ENCODE assay signal across 7 mouse cellular contexts in the genomic region with DNA sequence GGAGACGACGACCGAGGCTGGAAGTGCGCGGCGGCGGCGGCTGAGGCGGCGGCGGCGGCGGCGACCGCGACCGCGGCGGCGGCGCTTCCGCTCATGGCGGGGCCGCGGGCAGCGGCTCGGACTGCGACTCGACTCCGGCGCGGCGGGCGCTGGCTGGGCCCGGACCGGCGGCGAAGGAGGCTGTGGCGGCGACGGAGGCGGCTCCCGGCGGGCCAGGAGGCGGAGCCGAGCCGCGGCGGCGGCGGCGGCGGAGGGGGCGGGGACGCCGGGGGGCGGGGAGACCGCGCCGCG. TPM values are rescaled to one million over a fixed set of nuclear protein-coding genes. Genes with fewer than 3 reads are reported as not detected.
DNase-seq lines count a peak whose midpoint lies in the region; ATAC-seq and TF ChIP-seq lines count a peak whose summit lies in the region.

A gene (minus strand): TSS at position 77 of the 291 bp plus-strand sequence.

- peaks cover 2% of the 10 kb centered on the region for H3K27me3 ChIP-seq in CH12.LX (replicated peaks)
- no peaks in the 10 kb centered on the region for H3K27me3 ChIP-seq in forebrain, embryonic 13.5 days
- H3K27me3 ChIP-seq in hindbrain, embryonic 11.5 days (ENCODE audit: control insufficient read depth, insufficient read depth, low read length), result no peaks in the 10 kb centered on the region
- H3K27me3 ChIP-seq in liver, embryonic 13.5 days, result peaks cover 14% of the 10 kb centered on the region

- TF ChIP-seq POLR2A in CH12.LX (IDR thresholded peaks at IDR 0.05; ENCODE audit: low read depth, low read length), result no peak

- no peak for TF ChIP-seq EP300 in CH12.LX (IDR thresholded peaks at IDR 0.05; ENCODE audit: low read length)

- peak within 1 kb of the TSS; percentile 85 for H3K4me2 ChIP-seq in CH12.LX (ENCODE audit: insufficient read depth, low read depth, poor library complexity, severe bottlenecking)
- peak within 1 kb of the TSS; percentile 89 for H3K4me2 ChIP-seq in forebrain, embryonic 13.5 days
- H3K4me2 ChIP-seq in hindbrain, embryonic 11.5 days (replicated peaks; ENCODE audit: low read depth, low read length), result peak within 1 kb of the TSS; percentile 79
- H3K4me2 ChIP-seq in liver, embryonic 13.5 days, result peak within 1 kb of the TSS; percentile 98

- H3K27ac ChIP-seq in CH12.LX (ENCODE audit: insufficient read depth, low read depth), result peak within 1 kb of the TSS; percentile 82
- H3K27ac ChIP-seq in ES-E14 (ENCODE audit: insufficient read depth, low read depth, low read length, poor library complexity, severe bottlenecking), result peak within 1 kb of the TSS; percentile 87
- H3K27ac ChIP-seq in forebrain, embryonic 13.5 days, result peak within 1 kb of the TSS; percentile 77
- H3K27ac ChIP-seq in hindbrain, embryonic 11.5 days (ENCODE audit: low read depth, low read length), result peak within 1 kb of the TSS; percentile 96
- H3K27ac ChIP-seq in liver, embryonic 13.5 days, result peak within 1 kb of the TSS; percentile 92

- no peaks in the 10 kb centered on the region for H3K79me2 ChIP-seq in CH12.LX (replicated peaks; ENCODE audit: control insufficient read depth, extremely low read depth, insufficient read depth, poor library complexity, severe bottlenecking)

- H3K4me3 ChIP-seq in CH12.LX (replicated peaks in 1 of 3; ENCODE audit: low read depth in 2 of 3, low read length in 2 of 3, poor library complexity in 1 of 3) (peak within 1 kb of the TSS; percentile 49 to 75 (median 67)), ES-E14 (ENCODE audit: insufficient read depth in 1 of 2, low read depth in 1 of 2, low read length in 2 of 2, poor library complexity in 1 of 2, severe bottlenecking in 1 of 2) (peak within 1 kb of the TSS; percentile 91 to 99)
- H3K4me3 ChIP-seq in forebrain, embryonic 13.5 days, result peak within 1 kb of the TSS; percentile 82
- H3K4me3 ChIP-seq in hindbrain, embryonic 11.5 days (ENCODE audit: low read depth, low read length), result peak within 1 kb of the TSS; percentile 83
- peak within 1 kb of the TSS; percentile 78 for H3K4me3 ChIP-seq in liver, embryonic 13.5 days (replicated peaks)

- no peaks in the 10 kb centered on the region for H3K36me3 ChIP-seq in CH12.LX (replicated peaks in 1 of 2; ENCODE audit: control insufficient read depth in 1 of 2, insufficient read depth in 1 of 2, low read length in 1 of 2)
- H3K36me3 ChIP-seq in ES-E14 (ENCODE audit: control insufficient read depth, insufficient read depth, low read length, poor library complexity, severe bottlenecking), result no peaks in the 10 kb centered on the region
- H3K36me3 ChIP-seq in forebrain, embryonic 13.5 days (ENCODE audit: poor library complexity, severe bottlenecking), result no peaks in the 10 kb centered on the region
- no peaks in the 10 kb centered on the region for H3K36me3 ChIP-seq in hindbrain, embryonic 11.5 days (ENCODE audit: control insufficient read depth, insufficient read depth, low read length)
- no peaks in the 10 kb centered on the region for H3K36me3 ChIP-seq in liver, embryonic 13.5 days

- TF ChIP-seq RAD21 in CH12.LX (IDR thresholded peaks at IDR 0.05; ENCODE audit: low read depth, low read length), result no peak

- H3K9ac ChIP-seq in CH12.LX (ENCODE audit: insufficient read depth, low read depth) (peak within 1 kb of the TSS; percentile 89), ES-E14 (ENCODE audit: insufficient read depth, low read depth, low read length, poor library complexity, severe bottlenecking) (peak within 1 kb of the TSS; percentile 89)
- peak within 1 kb of the TSS; percentile 84 for H3K9ac ChIP-seq in forebrain, embryonic 13.5 days
- peak within 1 kb of the TSS; percentile 91 for H3K9ac ChIP-seq in hindbrain, embryonic 11.5 days (ENCODE audit: low read depth, low read length)
- H3K9ac ChIP-seq in liver, embryonic 13.5 days, result peak within 1 kb of the TSS; percentile 83

- DNase-seq in CH12.LX (ENCODE audit: extremely low read depth) (no peak), ES-E14 (ENCODE audit: low read depth, low spot score) (no peak)
- DNase-seq in hindbrain, embryonic 11.5 days (ENCODE audit: low spot score), result no peak
- no peak for DNase-seq in liver, embryonic 13.5 days
- DNase-seq in yolk sac, embryonic 10.5 days (ENCODE audit: low spot score), result no peak
- DNase-seq in spleen, postnatal 10 days (ENCODE audit: low spot score in 2 of 2), result no peak

- in situ Hi-C loops in CH12.LX (cut with MboI; ENCODE audit: low pct_ligation_motif_present, low pct_unique_long_range_greater_than_20kb, low sequenced_read_pairs), result no loop called here
- in situ Hi-C loops in ES-E14 (cut with MboI; ENCODE audit: low sequenced_read_pairs in 2 of 2, unreplicated experiment in 2 of 2), result no loop called here

- WGBS in forebrain, embryonic 13.5 days, result 0% methylated on average over 17 of the region's 61 CpGs
- no CpG with 5 or more reads among the region's 61 CpGs for WGBS in hindbrain, embryonic 11.5 days
- 0% methylated on average over 5 of the region's 61 CpGs for WGBS in liver, embryonic 13.5 days (ENCODE audit: insufficient replicate concordance)

- H3K4me1 ChIP-seq in CH12.LX (ENCODE audit: control insufficient read depth in 1 of 2, insufficient read depth in 2 of 2), result peaks cover 10 to 21% of the 10 kb centered on the region in 2 experiments; a peak in 3 of 4 replicates
- peaks cover 13 to 14% of the 10 kb centered on the region in 2 experiments for H3K4me1 ChIP-seq in ES-E14 (ENCODE audit: control insufficient read depth in 2 of 2, insufficient read depth in 2 of 2, low read length in 2 of 2, poor library complexity in 1 of 2)
- peaks cover 29% of the 10 kb centered on the region for H3K4me1 ChIP-seq in forebrain, embryonic 13.5 days
- 0 out of 2 replicates have a peak, but pooled peaks cover under 1% of the 10 kb centered on the region for H3K4me1 ChIP-seq in hindbrain, embryonic 11.5 days (replicated peaks; ENCODE audit: control insufficient read depth, insufficient read depth, low read length)
- peaks cover 41% of the 10 kb centered on the region for H3K4me1 ChIP-seq in liver, embryonic 13.5 days (replicated peaks)

- TF ChIP-seq CTCF in CH12.LX (conservative IDR thresholded peaks at IDR 0.05 in 1 of 2, IDR thresholded peaks at IDR 0.05 in 1 of 2; ENCODE audit: low read depth in 2 of 2, low read length in 2 of 2), result no peak

- H3K9me3 ChIP-seq in CH12.LX (replicated peaks; ENCODE audit: low read length) (no peaks in the 10 kb centered on the region), ES-E14 (ENCODE audit: control insufficient read depth, insufficient read depth, low read depth, low read length) (no peaks in the 10 kb centered on the region)
- H3K9me3 ChIP-seq in forebrain, embryonic 13.5 days (replicated peaks), result no peaks in the 10 kb centered on the region
- no peaks in the 10 kb centered on the region for H3K9me3 ChIP-seq in hindbrain, embryonic 11.5 days (ENCODE audit: control insufficient read depth, low read length)
- no peaks in the 10 kb centered on the region for H3K9me3 ChIP-seq in liver, embryonic 13.5 days (replicated peaks)

- ATAC-seq in forebrain, embryonic 13.5 days, result no peak
- ATAC-seq in hindbrain, embryonic 11.5 days (ENCODE audit: low FRiP score), result no peak
- no peak for ATAC-seq in liver, embryonic 13.5 days (ENCODE audit: low read depth)

- dilution Hi-C loops in CH12.LX (cut with MboI; ENCODE audit: extremely low pct_ligation_motif_present, extremely low pct_unique_long_range_greater_than_20kb, low sequenced_read_pairs), result no loop called here

TF ChIP-seq in CH12.LX, 34 proteins besides CTCF, POLR2A, EP300 and RAD21:
- TF ChIP-seq ZC3H11A (IDR thresholded peaks at IDR 0.05; ENCODE audit: low read depth, low read length) (no peak), MYC (IDR thresholded peaks at IDR 0.05; ENCODE audit: low read depth, low read length) (no peak), MEF2A (IDR thresholded peaks at IDR 0.05; ENCODE audit: borderline replicate concordance, low read depth, low read length) (no peak), USF2 (conservative IDR thresholded peaks at IDR 0.05; ENCODE audit: low read depth, low read length) (no peak), SIN3A (IDR thresholded peaks at IDR 0.05; ENCODE audit: low read length) (no peak), RCOR1 (conservative IDR thresholded peaks at IDR 0.05; ENCODE audit: low read depth, low read length) (no peak)

TF ChIP-seq in ES-E14, 5 proteins besides CTCF, POLR2A, EP300 and RAD21:
- TF ChIP-seq ZNF384 (IDR thresholded peaks at IDR 0.05; ENCODE audit: low read depth, low read length) (no peak), CHD2 (IDR thresholded peaks at IDR 0.05; ENCODE audit: low read depth, low read length) (no peak), HCFC1 (IDR thresholded peaks at IDR 0.05; ENCODE audit: borderline replicate concordance, insufficient read depth, low read length) (no peak), ZC3H11A (IDR thresholded peaks at IDR 0.05; ENCODE audit: borderline replicate concordance, low read depth, low read length) (no peak), MAFK (IDR thresholded peaks at IDR 0.05; ENCODE audit: insufficient read depth, low read depth, low read length) (no peak)
TF ChIP-seq in ES-E14: peak in this region for 0.

RNA-seq across cellular contexts. Expression of the gene that starts here (rescaled TPM):
- 4.9 and 5.4 TPM in 2 replicates for total RNA-seq in CH12.LX (2012; rRNA removed)
- total RNA-seq in CH12.LX (2014; rRNA removed), result 6.4 and 6.6 TPM in 2 replicates
- 10.2 and 13.2 TPM in 2 replicates for polyA plus RNA-seq in CH12.LX (2012; ENCODE audit: insufficient read length, low read depth)
- 19.6 and 27.3 TPM in 2 replicates for total RNA-seq in ES-E14 (2012; rRNA removed)
- polyA plus RNA-seq in forebrain, embryonic 13.5 days (2015; fragmentation: Nextera tagmentation; extraction: Ambion mirVana), result 40.1 and 43.1 TPM in 2 replicates
- 56.0 and 57.0 TPM in 2 replicates for polyA plus RNA-seq in hindbrain, embryonic 11.5 days (2014; fragmentation: Nextera tagmentation; extraction: Ambion mirVana)
- polyA plus RNA-seq in liver, embryonic 13.5 days (2015; fragmentation: Nextera tagmentation; extraction: Ambion mirVana), result 9.1 and 11.5 TPM in 2 replicates
